Mouse (Mus musculus): ENCODE data around the gene Asxl2.

- no peak for TF ChIP-seq FLI1 (IDR thresholded peaks at IDR 0.05; ENCODE audit: low read length)
- TF ChIP-seq GATA1 (IDR thresholded peaks at IDR 0.05; ENCODE audit: borderline replicate concordance, low read length) = no peak
These were observed 2.5 kb upstream of the Asxl2 start for GRCm38 (mm10) chr12:3424179-3424578.
